Comparison of ENCODE assay signal across 8 mouse cellular contexts in genomic region chr1:177443724-177444482, GRCm38 (mm10). TPM values are rescaled to one million over a fixed set of nuclear protein-coding genes. Genes with fewer than 3 reads are reported as not detected.
DNase-seq lines count a peak whose midpoint lies in the region; ATAC-seq and TF ChIP-seq lines count a peak whose summit lies in the region.

No protein-coding gene starts in this region.

- no peaks in the 10 kb centered on the region for H3K9me3 ChIP-seq in hindbrain, embryonic 14.5 days (ENCODE audit: control insufficient read depth, low read length)
- no peaks in the 10 kb centered on the region for H3K9me3 ChIP-seq in midbrain, embryonic 16.5 days (replicated peaks; ENCODE audit: control insufficient read depth, low read length, poor library complexity, severe bottlenecking)

- 11% methylated on average over 9 of the region's 9 CpGs for WGBS in hindbrain, embryonic 14.5 days
- 8% methylated on average over 9 of the region's 9 CpGs for WGBS in midbrain, embryonic 16.5 days

- peak overlapping the region; percentile 84 for H3K4me3 ChIP-seq in layer of hippocampus, adult 2 months
- H3K4me3 ChIP-seq in hindbrain, embryonic 14.5 days (replicated peaks; ENCODE audit: low read length) = peak overlapping the region; percentile 73
- H3K4me3 ChIP-seq in midbrain, embryonic 16.5 days (ENCODE audit: low read depth, low read length) = peak overlapping the region; percentile 84

- peaks cover 16% of the 10 kb centered on the region for H3K36me3 ChIP-seq in hindbrain, embryonic 14.5 days (replicated peaks; ENCODE audit: control insufficient read depth, insufficient read depth)
- H3K36me3 ChIP-seq in midbrain, embryonic 16.5 days (ENCODE audit: control insufficient read depth, insufficient read depth, low read length) = peaks cover 6% of the 10 kb centered on the region; the same call in 1 of the 2 replicates

- H3K27me3 ChIP-seq in hindbrain, embryonic 14.5 days (ENCODE audit: control insufficient read depth, insufficient read depth, low read length) = no peaks in the 10 kb centered on the region
- no peaks in the 10 kb centered on the region for H3K27me3 ChIP-seq in midbrain, embryonic 16.5 days (ENCODE audit: control insufficient read depth, insufficient read depth, low read depth, low read length)

- peak overlapping the region; percentile 91 for H3K27ac ChIP-seq in layer of hippocampus, adult 2 months
- H3K27ac ChIP-seq in hindbrain, embryonic 14.5 days = peak overlapping the region; percentile 97
- peak overlapping the region; percentile 92; the same call in 1 of the 2 replicates for H3K27ac ChIP-seq in midbrain, embryonic 16.5 days (ENCODE audit: low read length)

- no peak for TF ChIP-seq CTCF in layer of hippocampus, adult 2 months (conservative IDR thresholded peaks at IDR 0.05)

- no peak for DNase-seq in layer of hippocampus, adult 2 months (ENCODE audit: low spot score in 2 of 2)
- no peak for DNase-seq in layer of hippocampus, postnatal 14 days (ENCODE audit: low spot score in 2 of 2)
- DNase-seq in c-Kit-positive CD71-positive TER-119-positive erythroid progenitor cells, embryonic 14.5 days (ENCODE audit: low spot score) = peak; percentile 19
- DNase-seq in hindbrain, embryonic 14.5 days (ENCODE audit: low spot score) = no peak
- DNase-seq in frontal cortex, postnatal 36 days (ENCODE audit: low spot score in 2 of 2) = no peak
- DNase-seq in spleen, postnatal 14 days (ENCODE audit: low spot score in 2 of 2) = no peak
- no peak for DNase-seq in gastrocnemius, postnatal 25 days

- H3K4me1 ChIP-seq in hindbrain, embryonic 14.5 days (replicated peaks; ENCODE audit: control insufficient read depth, insufficient read depth, low read length) = peaks cover 45% of the 10 kb centered on the region
- H3K4me1 ChIP-seq in midbrain, embryonic 16.5 days (ENCODE audit: control insufficient read depth, insufficient read depth, low read length) = peaks cover 49% of the 10 kb centered on the region

- peak overlapping the region; percentile 86 for H3K4me2 ChIP-seq in hindbrain, embryonic 14.5 days (replicated peaks)
- peak overlapping the region; percentile 97 for H3K4me2 ChIP-seq in midbrain, embryonic 16.5 days (ENCODE audit: low read length)

- ATAC-seq in hindbrain, embryonic 14.5 days (ENCODE audit: low FRiP score) = no peak
- no peak for ATAC-seq in midbrain, embryonic 16.5 days

- peak overlapping the region; percentile 90 for H3K9ac ChIP-seq in hindbrain, embryonic 14.5 days
- peak overlapping the region; percentile 73 for H3K9ac ChIP-seq in midbrain, embryonic 16.5 days (ENCODE audit: low read depth, low read length)

RNA-seq across cellular contexts. Expression of gene Zbtb18, which starts 1.8 kb away (rescaled TPM):
- total RNA-seq in layer of hippocampus, adult 2 months (2021) = 100 to 1,000 TPM; 585 to 647 TPM
- 100 to 1,000 TPM; 592 to 608 TPM for total RNA-seq in layer of hippocampus, postnatal 14 days (2021)
- polyA plus RNA-seq in hindbrain, embryonic 14.5 days (2014; fragmentation: Nextera tagmentation; extraction: Ambion mirVana) = 8.2 and 9.0 TPM in 2 replicates
- polyA plus RNA-seq in midbrain, embryonic 16.5 days (2015; fragmentation: Nextera tagmentation; extraction: Ambion mirVana) = 3.6 and 4.4 TPM in 2 replicates
- 10 to 100 TPM; 75.6 to 95.6 TPM for total RNA-seq in gastrocnemius, postnatal 25 days (2021)

Comparison
In these comparisons a context has a peak if more than half of its experiments do, and no peak if none do; other contexts are left out.
1. RNA of gene Zbtb18, which starts 1.8 kb away (total RNA-seq): 585 to 647 TPM in layer of hippocampus, adult 2 months and 592 to 608 TPM in layer of hippocampus, postnatal 14 days; 75.6 to 95.6 TPM in gastrocnemius, postnatal 25 days; every median in the first group is over 4 times any median in the second.
2. Peak in every context shown above with its lines, with median percentiles within 50 percentile points of each other: H3K27ac ChIP-seq and H3K4me3 ChIP-seq.